13 mouse cellular contexts compared by ENCODE assay signal in genomic region chr6:112850745-112851144, GRCm38 (mm10).
A peak's percentile ranks its signal among the peaks of the same experiment; 100 is the strongest.
DNase-seq lines count a peak whose midpoint lies in the region; ATAC-seq and TF ChIP-seq lines count a peak whose summit lies in the region.
"Had no signal": no experiment of that assay in that cellular context is flagged by ENCODE, and none has a peak within 500 bp of the region (broad histone marks: within the 10 kb centered on the region; RNA-seq: fewer than 3 reads in every experiment).

No protein-coding gene starts in this region.

- no peaks in the 10 kb centered on the region for H3K27me3 ChIP-seq in forebrain, embryonic 15.5 days
- H3K27me3 ChIP-seq in midbrain, embryonic 13.5 days = no peaks in the 10 kb centered on the region
- H3K27me3 ChIP-seq in thymus, adult 2 months (ENCODE audit: control insufficient read depth, insufficient read depth, low read length) = no peaks in the 10 kb centered on the region
- H3K27me3 ChIP-seq: heart, embryonic 15.5 days had no signal

- no peak for ATAC-seq in forebrain, embryonic 15.5 days (replicated peaks)
- 0 out of 2 replicates have a peak, but pooled peaks have one; percentile 2 for ATAC-seq in midbrain, embryonic 13.5 days

- no peaks in the 10 kb centered on the region for H3K9me3 ChIP-seq in forebrain, embryonic 15.5 days
- H3K9me3 ChIP-seq in midbrain, embryonic 13.5 days = no peaks in the 10 kb centered on the region
- H3K9me3 ChIP-seq: heart, embryonic 15.5 days had no signal

- H3K9ac ChIP-seq in forebrain, embryonic 15.5 days (replicated peaks) = no peak overlapping the region
- 0 out of 2 replicates have a peak overlapping the region, but pooled peaks have one; percentile 37 for H3K9ac ChIP-seq in midbrain, embryonic 13.5 days (replicated peaks)
- H3K9ac ChIP-seq: heart, embryonic 15.5 days had no signal

- H3K36me3 ChIP-seq in forebrain, embryonic 15.5 days = no peaks in the 10 kb centered on the region
- H3K36me3 ChIP-seq in midbrain, embryonic 13.5 days = peaks cover 3% of the 10 kb centered on the region
- no peaks in the 10 kb centered on the region for H3K36me3 ChIP-seq in thymus, adult 2 months (ENCODE audit: control insufficient read depth, insufficient read depth, low read length)
- H3K36me3 ChIP-seq: heart, embryonic 15.5 days had no signal

- TF ChIP-seq POLR2A in thymus, adult 2 months (IDR thresholded peaks at IDR 0.05; ENCODE audit: control insufficient read depth, extremely low read depth, insufficient read depth, low read length, poor library complexity) = no peak

- WGBS in forebrain, embryonic 15.5 days = 58% methylated on average over 5 of the region's 5 CpGs
- WGBS in midbrain, embryonic 13.5 days = 68% methylated on average over 5 of the region's 5 CpGs
- WGBS in thymus, adult 2 months = 87% methylated on average over 5 of the region's 5 CpGs

- peak; percentile 44 to 49 for DNase-seq in layer of hippocampus, adult 18-20 months (ENCODE audit: low spot score in 2 of 2)
- no peak for DNase-seq in layer of hippocampus, postnatal 25 days (ENCODE audit: extremely low spot score in 1 of 2, low spot score in 1 of 2)
- DNase-seq in NIH3T3 (ENCODE audit: low read depth) = peak; percentile 58
- no peak for DNase-seq in B cell, adult 2 months
- no peak for DNase-seq in kidney, postnatal 10 days
- DNase-seq in thymus, adult 2 months = no peak
- DNase-seq: cerebellum, postnatal 25 days; kidney, adult 18-20 months; lung, postnatal 10 days; thymus, postnatal 36 days had no signal

- H3K4me1 ChIP-seq in forebrain, embryonic 15.5 days = peaks cover 32% of the 10 kb centered on the region
- H3K4me1 ChIP-seq in midbrain, embryonic 13.5 days (replicated peaks) = peaks cover 82% of the 10 kb centered on the region
- H3K4me1 ChIP-seq in thymus, adult 2 months (replicated peaks; ENCODE audit: control insufficient read depth, insufficient read depth, low read length) = peaks cover 23% of the 10 kb centered on the region
- H3K4me1 ChIP-seq: heart, embryonic 15.5 days had no signal

- TF ChIP-seq CTCF in thymus, adult 2 months (IDR thresholded peaks at IDR 0.05; ENCODE audit: borderline replicate concordance, control insufficient read depth, extremely low read depth, insufficient read depth, low read length, poor library complexity) = no peak

- H3K4me2 ChIP-seq in forebrain, embryonic 15.5 days (replicated peaks) = no peak overlapping the region
- no peak overlapping the region for H3K4me2 ChIP-seq in midbrain, embryonic 13.5 days (replicated peaks)
- H3K4me2 ChIP-seq: heart, embryonic 15.5 days had no signal

- H3K4me3 ChIP-seq in forebrain, embryonic 15.5 days = no peak overlapping the region
- no peak overlapping the region for H3K4me3 ChIP-seq in midbrain, embryonic 13.5 days (replicated peaks)
- no peak overlapping the region for H3K4me3 ChIP-seq in thymus, adult 2 months (ENCODE audit: control insufficient read depth, insufficient read depth, low read length)
- H3K4me3 ChIP-seq: heart, embryonic 15.5 days had no signal

- H3K27ac ChIP-seq in forebrain, embryonic 15.5 days (replicated peaks) = peak overlapping the region; percentile 32
- peak overlapping the region; percentile 41; the same call in 1 of the 2 replicates for H3K27ac ChIP-seq in midbrain, embryonic 13.5 days
- H3K27ac ChIP-seq in thymus, adult 2 months (ENCODE audit: control insufficient read depth, insufficient read depth, low read length) = no peak overlapping the region
- H3K27ac ChIP-seq: heart, embryonic 15.5 days had no signal

Comparison
In these comparisons a context has a peak if more than half of its experiments do, and no peak if none do; other contexts are left out.
1. DNase-seq: peak in layer of hippocampus, adult 18-20 months (2 of 2) and NIH3T3 (single experiment); none in layer of hippocampus, postnatal 25 days (0 of 2), B cell, adult 2 months (0 of 2), kidney, postnatal 10 days (single experiment) and thymus, adult 2 months (single experiment).